Mouse (Mus musculus) CH12.LX (cell line): ENCODE measurements around the gene Tvp23a. TPM values are rescaled to one million over a fixed set of nuclear protein-coding genes. Genes with fewer than 3 reads are reported as not detected.

Experiments used
- DNase-seq: peaks from one replicate; pipeline ENCODE4 v3.0.0-alpha.2; 2013; ENCODE audit errors: extremely low read depth
- H3K27ac ChIP-seq: 2 replicates; pipeline ENCODE4 v1.5.1; 2012; ENCODE audit warnings: low read depth, mild to moderate bottlenecking, control low read depth, moderate library complexity; ENCODE audit not compliant: insufficient read depth
- H3K27me3 ChIP-seq: replicated peaks from 2 replicates; pipeline ENCODE3; 2012; ENCODE audit warnings: inconsistent platforms
- H3K36me3 ChIP-seq, 2 experiments: replicated peaks in 1 of 2; 2 replicates each; pipeline versions ENCODE3 to v1.6.1; 2012; ENCODE audit warnings: inconsistent platforms in 1 of 2, low read length in 1 of 2, mild to moderate bottlenecking in 1 of 2, mixed read lengths in 1 of 2, moderate library complexity in 1 of 2; ENCODE audit not compliant: control insufficient read depth in 1 of 2, insufficient read depth in 1 of 2
- H3K4me1 ChIP-seq, 2 experiments: 2 replicates each; pipeline ENCODE4 v1.6.1; 2012; ENCODE audit warnings: inconsistent platforms in 1 of 2, moderate library complexity in 1 of 2; ENCODE audit not compliant: insufficient read depth in 2 of 2, control insufficient read depth in 1 of 2
- H3K4me2 ChIP-seq: 2 replicates; pipeline ENCODE4 v1.6.1; 2012; ENCODE audit warnings: low read depth, mild to moderate bottlenecking, control low read depth; ENCODE audit not compliant: poor library complexity, insufficient read depth, severe bottlenecking
- H3K4me3 ChIP-seq, 3 experiments: fragments of 150-350 bp in 1 of 3; sonication (generic) in 1 of 3; replicated peaks in 1 of 3; 2 replicates each; pipeline versions ENCODE3 to v1.5.1; 2011 to 2012; ENCODE audit warnings: low read depth in 2 of 3, low read length in 2 of 3, mild to moderate bottlenecking in 2 of 3, moderate library complexity in 2 of 3, control low read depth in 1 of 3, improper control_type of control experiment in 1 of 3, inconsistent platforms in 1 of 3, mixed read lengths in 1 of 3; ENCODE audit not compliant: poor library complexity in 1 of 3
- H3K79me2 ChIP-seq: replicated peaks from 2 replicates; pipeline ENCODE4 v1.6.1; 2012; ENCODE audit warnings: mild to moderate bottlenecking, moderate library complexity; ENCODE audit not compliant: control insufficient read depth, poor library complexity, insufficient read depth, severe bottlenecking; ENCODE audit errors: extremely low read depth
- H3K9ac ChIP-seq: 2 replicates; pipeline ENCODE4 v1.6.1; 2012; ENCODE audit warnings: low read depth, mild to moderate bottlenecking, control low read depth, moderate library complexity; ENCODE audit not compliant: insufficient read depth
- H3K9me3 ChIP-seq: replicated peaks from 2 replicates; pipeline ENCODE3; 2012; ENCODE audit warnings: low read length, inconsistent platforms, mixed read lengths
- BHLHE40 ChIP-seq: IDR thresholded peaks from 2 replicates; pipeline ENCODE4 v1.6.1; 2011; ENCODE audit warnings: mild to moderate bottlenecking, low read depth, low read length, improper control_type of control experiment
- CHD1 ChIP-seq: IDR thresholded peaks from 2 replicates; pipeline ENCODE4 v1.6.1; 2012; ENCODE audit warnings: low read depth, low read length, improper control_type of control experiment, inconsistent platforms
- CHD2 ChIP-seq: IDR thresholded peaks from 2 replicates; pipeline ENCODE4 v1.6.1; 2011; ENCODE audit warnings: low read length, improper control_type of control experiment
- CTCF ChIP-seq, 2 experiments: IDR thresholded peaks in 1 of 2; conservative IDR thresholded peaks in 1 of 2; 2 replicates each; pipeline ENCODE4 v1.5.1; 2011 to 2012; ENCODE audit warnings: low read depth in 2 of 2, low read length in 2 of 2, improper control_type of control experiment in 1 of 2, inconsistent platforms in 1 of 2, mild to moderate bottlenecking in 1 of 2, moderate library complexity in 1 of 2
- E2F4 ChIP-seq: IDR thresholded peaks from 2 replicates; pipeline ENCODE4 v1.6.1; 2011; ENCODE audit warnings: low read depth, low read length, improper control_type of control experiment; ENCODE audit not compliant: insufficient replicate concordance
- ELF1 ChIP-seq: IDR thresholded peaks from 2 replicates; pipeline ENCODE4 v1.6.1; 2014; ENCODE audit warnings: low read depth, mild to moderate bottlenecking, inconsistent platforms, low read length, improper control_type of control experiment
- EP300 ChIP-seq: IDR thresholded peaks from 2 replicates; pipeline ENCODE4 v1.6.1; 2011; ENCODE audit warnings: low read length, improper control_type of control experiment
- ETS1 ChIP-seq: conservative IDR thresholded peaks from 2 replicates; pipeline ENCODE4 v1.6.1; 2012; ENCODE audit warnings: low read depth, mild to moderate bottlenecking, inconsistent platforms, low read length, improper control_type of control experiment, moderate library complexity
- GABPA ChIP-seq: IDR thresholded peaks from 2 replicates; pipeline ENCODE4 v1.6.1; 2012; ENCODE audit warnings: low read depth, low read length, improper control_type of control experiment, inconsistent platforms; ENCODE audit not compliant: insufficient replicate concordance
- HCFC1 ChIP-seq: IDR thresholded peaks from 2 replicates; pipeline ENCODE4 v1.6.1; 2012; ENCODE audit warnings: low read depth, mild to moderate bottlenecking, inconsistent platforms, low read length, improper control_type of control experiment
- IRF4 ChIP-seq: IDR thresholded peaks from 2 replicates; pipeline ENCODE4 v1.6.1; 2014; ENCODE audit warnings: low read depth, mild to moderate bottlenecking, inconsistent platforms, low read length, improper control_type of control experiment
- JUN ChIP-seq: IDR thresholded peaks from 2 replicates; pipeline ENCODE4 v1.6.1; 2011; ENCODE audit warnings: low read depth, mild to moderate bottlenecking, low read length, improper control_type of control experiment, moderate library complexity; ENCODE audit not compliant: insufficient read depth
- JUND ChIP-seq: conservative IDR thresholded peaks from 2 replicates; pipeline ENCODE4 v1.6.1; 2011; ENCODE audit warnings: low read depth, low read length, improper control_type of control experiment
- KAT2A ChIP-seq: IDR thresholded peaks from 2 replicates; pipeline ENCODE4 v1.6.1; 2012; ENCODE audit warnings: low read length, improper control_type of control experiment, inconsistent platforms; ENCODE audit not compliant: insufficient replicate concordance
- MAFK ChIP-seq: IDR thresholded peaks from 2 replicates; pipeline ENCODE4 v1.6.1; 2011; ENCODE audit warnings: low read length, improper control_type of control experiment; ENCODE audit not compliant: insufficient replicate concordance
- MAX ChIP-seq: IDR thresholded peaks from 2 replicates; pipeline ENCODE4 v1.6.1; 2011; ENCODE audit warnings: low read length, improper control_type of control experiment
- MAZ ChIP-seq: IDR thresholded peaks from 2 replicates; pipeline ENCODE4 v1.6.1; 2012; ENCODE audit warnings: low read depth, mild to moderate bottlenecking, inconsistent platforms, low read length, improper control_type of control experiment, moderate library complexity
- MEF2A ChIP-seq: IDR thresholded peaks from 2 replicates; pipeline ENCODE4 v1.6.1; 2014; ENCODE audit warnings: low read depth, mild to moderate bottlenecking, inconsistent platforms, low read length, improper control_type of control experiment, borderline replicate concordance
- MXI1 ChIP-seq: IDR thresholded peaks from 2 replicates; pipeline ENCODE4 v1.6.1; 2011; ENCODE audit warnings: mild to moderate bottlenecking, low read depth, low read length, improper control_type of control experiment
- MYC ChIP-seq: IDR thresholded peaks from 2 replicates; pipeline ENCODE4 v1.6.1; 2011; ENCODE audit warnings: low read depth, mild to moderate bottlenecking, improper control_type of control experiment, low read length
- NELFE ChIP-seq: IDR thresholded peaks from 2 replicates; pipeline ENCODE4 v1.6.1; 2011; ENCODE audit warnings: low read depth, low read length, improper control_type of control experiment
- NRF1 ChIP-seq: IDR thresholded peaks from 2 replicates; pipeline ENCODE4 v1.6.1; 2014; ENCODE audit warnings: low read depth, mild to moderate bottlenecking, inconsistent platforms, low read length, improper control_type of control experiment, moderate library complexity
- PAX5 ChIP-seq: IDR thresholded peaks from 2 replicates; pipeline ENCODE4 v1.6.1; 2012; ENCODE audit warnings: low read length, inconsistent platforms, mixed read lengths
- POLR2A ChIP-seq: IDR thresholded peaks from 2 replicates; pipeline ENCODE4 v1.6.1; 2011; ENCODE audit warnings: low read depth, mild to moderate bottlenecking, improper control_type of control experiment, low read length
- POLR2AphosphoS2 ChIP-seq: IDR thresholded peaks from 2 replicates; pipeline ENCODE4 v1.6.1; 2011; ENCODE audit warnings: low read depth, low read length, improper control_type of control experiment
- RAD21 ChIP-seq: IDR thresholded peaks from 2 replicates; pipeline ENCODE4 v1.6.1; 2011; ENCODE audit warnings: low read depth, mild to moderate bottlenecking, low read length, improper control_type of control experiment, moderate library complexity
- RCOR1 ChIP-seq: conservative IDR thresholded peaks from 2 replicates; pipeline ENCODE4 v1.6.1; 2012; ENCODE audit warnings: low read depth, mild to moderate bottlenecking, inconsistent platforms, low read length, improper control_type of control experiment
- SIN3A ChIP-seq: IDR thresholded peaks from 2 replicates; pipeline ENCODE4 v1.6.1; 2012; ENCODE audit warnings: low read length, improper control_type of control experiment, inconsistent platforms
- SMC3 ChIP-seq: IDR thresholded peaks from 2 replicates; pipeline ENCODE4 v1.6.1; 2011; ENCODE audit warnings: low read depth, low read length, improper control_type of control experiment
- TBP ChIP-seq: conservative IDR thresholded peaks from 2 replicates; pipeline ENCODE4 v1.6.1; 2011; ENCODE audit warnings: low read depth, low read length, improper control_type of control experiment
- TCF12 ChIP-seq: IDR thresholded peaks from 2 replicates; pipeline ENCODE4 v1.6.1; 2014; ENCODE audit warnings: low read depth, mild to moderate bottlenecking, inconsistent platforms, low read length, improper control_type of control experiment
- UBTF ChIP-seq: IDR thresholded peaks from 2 replicates; pipeline ENCODE4 v1.6.1; 2012; ENCODE audit warnings: low read depth, mild to moderate bottlenecking, inconsistent platforms, low read length, improper control_type of control experiment, moderate library complexity
- USF1 ChIP-seq: IDR thresholded peaks from 2 replicates; pipeline ENCODE4 v1.6.1; 2014; ENCODE audit warnings: low read depth, mild to moderate bottlenecking, inconsistent platforms, low read length, improper control_type of control experiment
- USF2 ChIP-seq: conservative IDR thresholded peaks from 2 replicates; pipeline ENCODE4 v1.6.1; 2011; ENCODE audit warnings: low read depth, low read length, improper control_type of control experiment
- ZC3H11A ChIP-seq: IDR thresholded peaks from 2 replicates; pipeline ENCODE4 v1.6.1; 2012; ENCODE audit warnings: low read depth, mild to moderate bottlenecking, inconsistent platforms, low read length, improper control_type of control experiment
- ZKSCAN1 ChIP-seq: IDR thresholded peaks from 2 replicates; pipeline ENCODE4 v1.6.1; 2012; ENCODE audit warnings: low read depth, inconsistent platforms, low read length, improper control_type of control experiment, borderline replicate concordance
- ZMIZ1 ChIP-seq: IDR thresholded peaks from 2 replicates; pipeline ENCODE4 v1.6.1; 2012; ENCODE audit warnings: low read depth, mild to moderate bottlenecking, inconsistent platforms, low read length, improper control_type of control experiment
- ZNF384 ChIP-seq: IDR thresholded peaks from 2 replicates; pipeline ENCODE4 v1.6.1; 2012; ENCODE audit warnings: low read depth, low read length, improper control_type of control experiment, inconsistent platforms
- dilution Hi-C: fragments of 300-500 bp; cut with MboI; formaldehyde crosslinking; loops from 2 replicates; pipeline ENCODE4 v1.14.3; 2020; ENCODE audit warnings: low sequenced_read_pairs; ENCODE audit not compliant: extremely low pct_unique_long_range_greater_than_20kb, extremely low pct_ligation_motif_present
- in situ Hi-C: fragments of 300-500 bp; cut with MboI; formaldehyde crosslinking; loops from 3 replicates; pipeline ENCODE4 v1.14.3; 2019; ENCODE audit warnings: low sequenced_read_pairs, low pct_ligation_motif_present, low pct_unique_long_range_greater_than_20kb, mixed read lengths
- polyA plus RNA-seq: library from polyadenylated mRNA; unstranded; fragments of >175 nt; gene quantifications from 2 replicates; pipeline ENCODE4 v1.2.1, GENCODE M21; 2012; ENCODE audit warnings: low read depth; ENCODE audit not compliant: insufficient read length
- total RNA-seq, 2 experiments: library from RNA; depleted of rRNA; stranded (reverse); fragments of 300-350 nt in 1 of 2; fragments of >200 nt in 1 of 2; gene quantifications; 2 replicates each; pipeline ENCODE4 v1.2.3; 2012 to 2014

Gene Tvp23a
- total and polyA plus RNA-seq, 3 experiments = 0.68 to 1.8 TPM; not detected in 1

DNA sequence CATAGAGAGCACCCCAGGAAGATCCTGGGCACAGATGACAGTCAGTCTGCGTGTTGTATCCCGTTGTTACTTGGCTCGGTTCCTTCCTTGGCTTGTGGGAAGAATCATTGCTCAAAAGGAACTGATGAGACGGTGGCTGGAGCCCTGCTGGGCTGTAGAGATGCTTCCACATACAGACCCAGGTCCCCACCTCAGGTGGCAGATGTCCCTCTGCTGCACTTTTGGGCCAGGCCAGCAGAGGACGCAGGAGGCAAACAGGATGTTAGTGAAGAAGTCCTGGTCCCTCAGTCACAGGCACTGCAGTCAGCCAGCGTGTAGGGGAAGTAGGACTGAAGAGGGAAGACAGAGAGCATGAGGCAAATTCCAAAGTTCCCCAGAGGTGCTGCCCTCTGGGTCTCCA, 31.2 kb downstream of the Tvp23a start:
- dilution Hi-C loops (no loop called here), in situ Hi-C loops (loop anchor here (5.0 kb wide), 1 partner anchor 101 kb away; no protein-coding TSS in a partner anchor)
- Histone ChIP-seq H3K79me2 (peaks cover 14% of the 10 kb centered on the region), H3K27ac (no peak overlapping the region), H3K4me1 (peaks cover 30 to 88% of the 10 kb centered on the region in 2 experiments), H3K27me3 (no peaks in the 10 kb centered on the region), H3K4me3 (no peak overlapping the region), H3K4me2 (no peak overlapping the region), H3K36me3 (peaks cover 72 to 81% of the 10 kb centered on the region in 2 experiments), H3K9me3 (peaks cover 7% of the 10 kb centered on the region), H3K9ac (no peak overlapping the region)
- TF ChIP-seq UBTF (no peak), NELFE (0 out of 2 replicates have a peak, but pooled peaks have one; percentile 16), MAX (peak; percentile 31; the same call in 1 of the 2 replicates), ZC3H11A (peak; percentile 90), E2F4 (no peak), PAX5 (no peak), MEF2A (peak; percentile 40), RAD21 (peak; percentile 93), BHLHE40 (0 out of 2 replicates have a peak, but pooled peaks have one; percentile 7), JUN (no peak), MAZ (no peak), EP300 (no peak), MAFK (no peak), USF2 (no peak), GABPA (no peak), ZMIZ1 (no peak), IRF4 (0 out of 2 replicates have a peak, but pooled peaks have one; percentile 21), USF1 (no peak), ZKSCAN1 (no peak), CHD2 (no peak), KAT2A (no peak), CTCF (conservative IDR thresholded peaks at IDR 0.05 in 1 of 2, IDR thresholded peaks at IDR 0.05 in 1 of 2; ENCODE audit: low read depth in 2 of 2, low read length in 2 of 2) (peak; percentile 91 to 95), SMC3 (peak; percentile 93), TBP (no peak), ELF1 (peak; percentile 24; the same call in 1 of the 2 replicates), RCOR1 (no peak), TCF12 (no peak), ZNF384 (no peak), HCFC1 (no peak), POLR2AphosphoS2 (no peak; the same call in 1 of the 2 replicates), MXI1 (no peak; the same call in 1 of the 2 replicates), POLR2A (no peak), JUND (no peak), ETS1 (no peak), SIN3A (0 out of 2 replicates have a peak, but pooled peaks have one; percentile 49), NRF1 (no peak), MYC (no peak), CHD1 (no peak)
- DNase-seq = peak; percentile 91
